In genomic region chr17:63501091-63501490, GRCm38 (mm10) we compare ENCODE assay signal across 7 mouse cellular contexts. TPM values are rescaled to one million over a fixed set of nuclear protein-coding genes. Genes with fewer than 3 reads are reported as not detected.
DNase-seq lines count a peak whose midpoint lies in the region; ATAC-seq and TF ChIP-seq lines count a peak whose summit lies in the region.

No protein-coding gene starts in this region.

- H3K4me3 ChIP-seq in liver, adult 2 months (ENCODE audit: insufficient read depth, low read depth, low read length): no peak overlapping the region
- 0 out of 2 replicates have a peak overlapping the region, but pooled peaks have one; percentile 84 for H3K4me3 ChIP-seq in forebrain, embryonic 13.5 days
- H3K4me3 ChIP-seq in limb, embryonic 13.5 days: peak overlapping the region; percentile 83
- H3K4me3 ChIP-seq in neural tube, embryonic 14.5 days (ENCODE audit: low read depth, low read length): no peak overlapping the region; the same call in 1 of the 2 replicates

- peaks cover 13% of the 10 kb centered on the region for H3K4me1 ChIP-seq in liver, adult 2 months (ENCODE audit: control insufficient read depth, insufficient read depth, low read length)
- peaks cover 33% of the 10 kb centered on the region for H3K4me1 ChIP-seq in forebrain, embryonic 13.5 days
- peaks cover 30% of the 10 kb centered on the region for H3K4me1 ChIP-seq in limb, embryonic 13.5 days
- peaks cover 23% of the 10 kb centered on the region for H3K4me1 ChIP-seq in neural tube, embryonic 14.5 days (ENCODE audit: control insufficient read depth, insufficient read depth, low read length)

- no peaks in the 10 kb centered on the region for H3K27me3 ChIP-seq in liver, adult 2 months (ENCODE audit: control insufficient read depth, insufficient read depth, low read length)
- H3K27me3 ChIP-seq in forebrain, embryonic 13.5 days: no peaks in the 10 kb centered on the region
- H3K27me3 ChIP-seq in limb, embryonic 13.5 days: no peaks in the 10 kb centered on the region
- H3K27me3 ChIP-seq in neural tube, embryonic 14.5 days (ENCODE audit: control insufficient read depth, insufficient read depth, low read length): no peaks in the 10 kb centered on the region

- no peaks in the 10 kb centered on the region for H3K9me3 ChIP-seq in forebrain, embryonic 13.5 days (replicated peaks)
- no peaks in the 10 kb centered on the region for H3K9me3 ChIP-seq in limb, embryonic 13.5 days
- no peaks in the 10 kb centered on the region for H3K9me3 ChIP-seq in neural tube, embryonic 14.5 days (ENCODE audit: control insufficient read depth, low read length)

- no peak for DNase-seq in liver, adult 2 months (ENCODE audit: extremely low read depth, low read depth, low spot score)
- DNase-seq in liver: no peak
- DNase-seq in right cerebral cortex, adult 2 months (ENCODE audit: low spot score in 2 of 2): no peak
- no peak for DNase-seq in frontal cortex, postnatal 25 days (ENCODE audit: low spot score in 2 of 2)

- H3K79me2 ChIP-seq in liver, adult 2 months (ENCODE audit: control insufficient read depth, insufficient read depth, low read length): peaks cover 25% of the 10 kb centered on the region; the same call in 1 of the 2 replicates

- TF ChIP-seq CTCF in liver, adult 2 months (IDR thresholded peaks at IDR 0.05; ENCODE audit: low read depth, low read length): no peak

- no peak for ATAC-seq in forebrain, embryonic 13.5 days
- ATAC-seq in limb, embryonic 13.5 days (ENCODE audit: low FRiP score, low read depth): no peak
- ATAC-seq in neural tube, embryonic 14.5 days (ENCODE audit: low read depth): no peak

- WGBS in liver, adult 2 months: 75% methylated on average over 6 of the region's 6 CpGs
- 95% methylated on average over 6 of the region's 6 CpGs for WGBS in forebrain, embryonic 13.5 days
- WGBS in limb, embryonic 13.5 days: 93% methylated on average over 6 of the region's 6 CpGs
- WGBS in neural tube, embryonic 14.5 days: 96% methylated on average over 6 of the region's 6 CpGs

- peak overlapping the region; percentile 69 for H3K4me2 ChIP-seq in forebrain, embryonic 13.5 days
- peak overlapping the region; percentile 81 for H3K4me2 ChIP-seq in limb, embryonic 13.5 days (replicated peaks)
- peak overlapping the region; percentile 51 for H3K4me2 ChIP-seq in neural tube, embryonic 14.5 days (ENCODE audit: low read depth, low read length)

- no peak for TF ChIP-seq POLR2A in liver, adult 2 months (IDR thresholded peaks at IDR 0.05; ENCODE audit: extremely low read depth, insufficient read depth, low read length)

- H3K9ac ChIP-seq in liver, adult 2 months (ENCODE audit: low read depth, low read length): no peak overlapping the region
- no peak overlapping the region for H3K9ac ChIP-seq in forebrain, embryonic 13.5 days
- no peak overlapping the region for H3K9ac ChIP-seq in limb, embryonic 13.5 days
- no peak overlapping the region for H3K9ac ChIP-seq in neural tube, embryonic 14.5 days (replicated peaks; ENCODE audit: low read depth, low read length)

- H3K27ac ChIP-seq in liver, adult 2 months (replicated peaks; ENCODE audit: insufficient read depth, low read depth, low read length): peak overlapping the region; percentile 99
- no peak overlapping the region for H3K27ac ChIP-seq in forebrain, embryonic 13.5 days
- H3K27ac ChIP-seq in limb, embryonic 13.5 days: no peak overlapping the region; the same call in 1 of the 2 replicates
- no peak overlapping the region for H3K27ac ChIP-seq in neural tube, embryonic 14.5 days (ENCODE audit: low read depth, low read length)

- no peaks in the 10 kb centered on the region for H3K36me3 ChIP-seq in liver, adult 2 months (ENCODE audit: control insufficient read depth, insufficient read depth, low read length)
- H3K36me3 ChIP-seq in forebrain, embryonic 13.5 days (ENCODE audit: poor library complexity, severe bottlenecking): no peaks in the 10 kb centered on the region
- H3K36me3 ChIP-seq in limb, embryonic 13.5 days: no peaks in the 10 kb centered on the region; the same call in 1 of the 2 replicates
- H3K36me3 ChIP-seq in neural tube, embryonic 14.5 days (ENCODE audit: control insufficient read depth, insufficient read depth, low read length): no peaks in the 10 kb centered on the region

RNA-seq across cellular contexts. Expression of gene Fbxl17, which starts 1.3 kb away (rescaled TPM):
- total RNA-seq in liver, adult 2 months (2014; rRNA removed): 12.2 and 14.3 TPM in 2 replicates
- polyA plus RNA-seq in liver, adult 2 months (2012; rRNA removed): 5.4 TPM in 2 replicates
- polyA plus RNA-seq in forebrain, embryonic 13.5 days (2015; fragmentation: Nextera tagmentation; extraction: Ambion mirVana): 5.6 and 7.0 TPM in 2 replicates
- polyA plus RNA-seq in limb, embryonic 13.5 days (2015; fragmentation: Nextera tagmentation; extraction: Ambion mirVana): 7.0 and 8.1 TPM in 2 replicates
- polyA plus RNA-seq in neural tube, embryonic 14.5 days (2014; fragmentation: Nextera tagmentation; extraction: Ambion mirVana): 14.5 and 17.4 TPM in 2 replicates

Comparison
In these comparisons a context has a peak if more than half of its experiments do, and no peak if none do; other contexts are left out.
1. H3K4me3 ChIP-seq: peak in forebrain, embryonic 13.5 days (single experiment) and limb, embryonic 13.5 days (single experiment); none in liver, adult 2 months (single experiment) and neural tube, embryonic 14.5 days (single experiment).
2. Peak in every context shown above with its lines, with median percentiles within 50 percentile points of each other: H3K4me2 ChIP-seq.